Mouse (Mus musculus) lung, postnatal 4 days (tissue): ENCODE data around the gene Slc10a2.
"Not testable (repeated sequence)": the region's sequence is repeated elsewhere in the genome, so short reads cannot be mapped to it uniquely, and the experiment has no call there.

Experiments used
- DNase-seq, 2 experiments: peaks; one replicate each; pipeline ENCODE4 v3.0.0; 2021

Slc10a2 gene

GRCm38 (mm10) chr8:5105186-5105585 lies at the start of gene Slc10a2:
Slc10a2 (minus strand) TSS chr8:5105351.
- no peak for DNase-seq

DNA sequence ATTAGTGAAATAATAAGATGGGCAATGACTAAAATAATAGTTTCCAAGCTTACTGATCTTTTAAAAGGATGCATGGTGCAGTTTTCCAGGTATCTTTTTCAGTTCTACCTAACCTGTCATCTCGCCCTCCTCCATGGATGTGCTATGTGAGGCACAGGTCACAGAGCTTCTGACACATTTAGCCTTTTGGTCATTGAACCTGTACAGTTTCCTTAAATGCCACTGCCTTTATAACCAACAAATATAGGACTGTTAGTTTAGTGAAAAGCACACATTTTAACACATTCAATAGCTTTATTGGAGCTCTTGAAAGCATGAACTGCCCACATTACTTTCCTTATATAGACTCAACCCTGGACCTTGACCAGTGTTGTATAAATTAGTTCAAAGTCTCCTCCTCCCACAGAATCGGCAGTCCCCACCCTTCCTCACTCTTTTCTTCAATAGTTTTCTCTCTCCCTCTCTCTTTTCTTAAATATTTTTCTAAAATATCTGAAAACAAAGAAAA lies 24.2 kb upstream of the Slc10a2 start:
- DNase-seq, result no peak

DNA sequence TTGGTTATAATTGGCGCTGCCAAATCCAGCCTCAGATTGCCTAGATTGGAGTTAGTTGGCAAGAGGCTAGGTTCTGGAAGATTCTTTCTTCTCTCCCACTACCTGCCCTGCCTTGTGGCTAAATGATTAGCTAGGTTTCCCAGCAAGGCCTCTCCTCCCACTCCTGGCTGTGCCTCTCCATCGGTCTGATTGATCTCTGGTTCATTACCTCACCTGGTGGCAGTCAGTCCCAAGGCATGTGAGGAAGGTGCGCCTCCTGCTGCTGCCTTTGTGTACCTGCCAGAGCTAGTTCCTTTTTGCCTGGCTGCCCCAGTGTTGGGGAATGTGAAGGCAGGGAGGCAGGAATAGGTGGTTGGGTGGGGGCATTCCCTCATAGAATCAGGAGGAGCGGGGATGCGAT lies 1.7 kb upstream of the Slc10a2 start:
- DNase-seq, result no peak

DNA sequence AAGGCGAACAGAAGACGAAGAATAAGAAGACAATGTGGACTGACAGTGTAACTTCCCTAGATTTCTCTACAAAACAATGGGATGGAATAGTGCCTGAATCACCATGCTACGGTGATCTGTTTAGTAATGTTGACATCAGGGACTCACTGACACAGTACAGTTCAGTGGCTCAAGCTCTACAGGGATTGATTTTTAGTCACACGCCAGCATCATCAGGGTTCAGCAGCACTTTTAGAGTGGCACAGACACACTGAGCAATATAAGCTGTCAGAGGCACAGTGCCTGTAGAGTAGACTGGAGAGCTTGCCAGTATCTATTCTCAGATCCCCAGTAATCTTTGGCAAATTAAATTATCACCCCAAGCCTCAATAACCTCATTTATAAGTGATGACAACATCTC lies 9.8 kb downstream of the Slc10a2 start:
- DNase-seq, result no peak

DNA sequence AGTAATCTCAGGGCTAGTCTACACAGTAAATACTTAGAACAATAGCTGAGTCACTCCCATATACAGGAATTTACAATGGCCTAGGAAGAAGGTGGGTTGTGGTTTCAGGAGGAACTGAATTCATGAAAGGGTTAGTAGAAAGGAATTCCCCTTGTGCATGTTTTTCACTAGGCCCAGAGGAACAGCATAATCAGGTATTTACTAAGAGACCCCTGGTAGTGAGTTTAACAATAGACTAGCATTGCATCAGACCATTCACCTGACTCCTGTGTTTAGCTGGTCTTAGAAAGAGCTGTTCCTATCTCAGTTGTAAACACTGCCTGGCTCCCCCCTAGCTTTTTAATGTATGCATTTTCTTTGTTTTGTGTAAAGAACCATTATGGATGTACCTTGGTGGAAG lies 11.2 kb downstream of the Slc10a2 start:
- DNase-seq, result not testable (repeated sequence)

GRCm38 (mm10) chr8:5073654-5074293 lies 31.4 kb downstream of the Slc10a2 start:
- DNase-seq, result no peak

DNA sequence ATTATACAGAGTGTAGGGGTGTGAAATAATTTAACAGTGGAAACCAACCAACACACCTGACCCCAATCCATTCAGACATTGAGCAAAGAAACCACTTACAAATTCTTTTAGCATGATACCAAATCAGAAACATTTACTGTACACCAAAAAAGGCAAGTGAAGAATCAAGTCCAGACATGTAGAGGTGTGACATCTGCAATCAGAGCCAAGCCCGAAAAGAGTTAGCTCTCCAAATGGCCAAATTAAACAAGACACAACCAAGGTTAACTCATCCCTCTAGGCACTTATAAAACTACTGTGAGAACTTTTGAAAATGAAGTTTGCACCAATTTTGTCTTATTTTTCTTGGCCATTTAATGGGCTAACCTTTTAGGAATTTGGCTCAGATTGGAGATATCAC lies 46.3 kb downstream of the Slc10a2 start:
- DNase-seq, result no peak

DNA sequence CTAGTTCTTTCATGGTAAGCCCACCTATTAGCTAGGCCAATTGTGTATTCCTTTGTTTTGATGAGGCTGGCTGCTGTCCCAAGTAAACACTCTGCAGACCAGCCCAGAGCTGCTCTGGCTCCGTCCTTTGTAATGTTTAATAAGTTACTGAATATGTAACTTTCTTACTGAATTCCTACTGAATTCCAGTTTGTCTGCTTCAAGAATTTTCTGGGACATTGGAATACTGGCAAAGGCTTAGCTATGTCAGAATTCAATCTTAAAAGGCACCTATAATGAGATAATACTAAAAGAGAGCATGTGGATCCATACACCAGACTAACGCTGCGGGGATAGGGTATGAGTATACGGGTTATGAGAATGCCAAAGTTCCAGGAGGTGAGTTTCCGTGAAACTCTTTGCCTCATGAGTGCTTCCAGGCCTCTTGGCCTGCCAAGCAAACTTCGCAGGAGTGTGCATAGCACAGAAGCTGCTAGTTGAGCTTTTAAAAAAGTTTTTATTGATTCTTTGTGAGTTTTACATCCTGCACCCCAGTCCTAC lies 60.7 kb downstream of the Slc10a2 start:
- not testable (repeated sequence) for DNase-seq

GRCm38 (mm10) chr8:5038811-5039561 lies 66.2 kb downstream of the Slc10a2 start:
- DNase-seq, result no peak
